Mouse (Mus musculus): ENCODE results near the gene Spata7. TPM values are rescaled to one million over a fixed set of nuclear protein-coding genes. Genes with fewer than 3 reads are reported as not detected.

Gene Spata7
- polyA plus RNA-seq, 1 experiment from 2014 or later, result 19.5 TPM

- Histone ChIP-seq H3K27ac (no peak overlapping the region), H3K4me1 (no peaks in the 10 kb centered on the region), H3K36me3 (peaks cover 44% of the 10 kb centered on the region), H3K4me3 (no peak overlapping the region), H3K9me3 (no peaks in the 10 kb centered on the region), H3K4me2 (replicated peaks) (no peak overlapping the region), H3K27me3 (no peaks in the 10 kb centered on the region), H3K9ac (no peak overlapping the region)
- ATAC-seq (ENCODE audit: low FRiP score, low read depth), result no peak
- WGBS, result 90% methylated on average over 6 of the region's 6 CpGs
Observed at GRCm38 (mm10) chr12:98676861-98677260, 48.9 kb downstream of the Spata7 start.

DNA sequence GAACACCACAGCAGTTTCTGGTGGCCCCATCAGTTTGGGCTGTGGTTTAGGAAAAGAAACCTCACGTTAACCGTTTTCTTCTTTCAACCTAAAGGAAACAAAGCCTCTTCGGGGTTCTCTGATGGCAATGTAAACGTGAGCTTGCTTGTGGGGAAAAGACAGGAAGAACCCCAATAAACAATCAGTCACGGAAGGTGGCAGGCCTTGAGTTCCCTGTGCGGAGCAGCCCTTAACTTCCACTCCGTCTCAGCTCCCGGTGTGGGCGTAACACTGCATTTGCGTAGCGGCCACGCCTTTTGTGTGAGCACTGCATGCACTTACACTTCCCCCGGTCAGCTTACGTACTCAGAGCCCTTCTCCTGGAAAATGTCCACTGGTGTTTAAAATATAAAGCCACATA, 49.4 kb downstream of the Spata7 start:
- ATAC-seq (ENCODE audit: low FRiP score, low read depth), result no peak
- Histone ChIP-seq H3K36me3 (peaks cover 49% of the 10 kb centered on the region), H3K9me3 (no peaks in the 10 kb centered on the region), H3K9ac (no peak overlapping the region), H3K4me2 (replicated peaks) (no peak overlapping the region), H3K27ac (no peak overlapping the region), H3K4me3 (no peak overlapping the region), H3K4me1 (no peaks in the 10 kb centered on the region), H3K27me3 (no peaks in the 10 kb centered on the region)
- 47% methylated on average over 14 of the region's 14 CpGs for WGBS

- ATAC-seq (ENCODE audit: low FRiP score, low read depth), result no peak
- WGBS, result 85% methylated on average over 15 of the region's 15 CpGs
- Histone ChIP-seq H3K36me3 (peaks cover 50% of the 10 kb centered on the region), H3K4me3 (no peak overlapping the region), H3K9me3 (no peaks in the 10 kb centered on the region), H3K27me3 (no peaks in the 10 kb centered on the region), H3K4me2 (replicated peaks) (no peak overlapping the region), H3K9ac (no peak overlapping the region), H3K27ac (no peak overlapping the region), H3K4me1 (no peaks in the 10 kb centered on the region)
Observed at GRCm38 (mm10) chr12:98679906-98680305, 51.9 kb downstream of the Spata7 start.

DNA sequence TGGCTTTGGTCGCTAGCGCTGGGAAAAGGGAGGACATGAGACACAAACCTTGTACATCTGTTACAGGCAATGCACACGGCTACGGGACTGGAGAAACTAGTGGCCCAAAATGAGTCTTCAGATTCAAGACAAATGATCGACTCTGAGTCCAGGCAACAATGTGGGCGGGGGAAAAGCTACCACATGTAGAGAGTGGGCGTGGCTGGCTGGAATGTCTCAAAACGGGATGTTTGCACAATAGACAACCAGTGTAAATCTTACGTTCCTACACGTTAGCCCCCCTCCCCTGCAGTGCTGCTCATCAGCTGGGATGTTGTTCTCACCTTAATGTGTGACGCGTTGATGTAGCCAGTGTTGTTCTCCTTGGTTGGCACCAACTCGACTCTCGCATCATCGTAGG, 54.2 kb downstream of the Spata7 start:
- 89% methylated on average over 15 of the region's 15 CpGs for WGBS

GRCm38 (mm10) chr12:98683171-98683570, 55.2 kb downstream of the Spata7 start:
- H3K4me1 ChIP-seq, result no peaks in the 10 kb centered on the region
- no peaks in the 10 kb centered on the region for H3K27me3 ChIP-seq
- no peak overlapping the region for H3K4me2 ChIP-seq (replicated peaks)
- peaks cover 58% of the 10 kb centered on the region for H3K36me3 ChIP-seq
- no peaks in the 10 kb centered on the region for H3K9me3 ChIP-seq
- no peak overlapping the region for H3K9ac ChIP-seq
- H3K27ac ChIP-seq, result no peak overlapping the region
- H3K4me3 ChIP-seq, result no peak overlapping the region
- no peak for ATAC-seq (ENCODE audit: low FRiP score, low read depth)
- WGBS, result 75% methylated on average over 11 of the region's 11 CpGs

More for the DNA sequence above, 54.2 kb downstream of the Spata7 start:
- Histone ChIP-seq H3K4me1 (no peaks in the 10 kb centered on the region), H3K27me3 (no peaks in the 10 kb centered on the region), H3K27ac (no peak overlapping the region), H3K4me3 (no peak overlapping the region), H3K4me2 (replicated peaks) (no peak overlapping the region), H3K9me3 (no peaks in the 10 kb centered on the region), H3K36me3 (peaks cover 54% of the 10 kb centered on the region), H3K9ac (no peak overlapping the region)
- ATAC-seq (ENCODE audit: low FRiP score, low read depth), result no peak

DNA sequence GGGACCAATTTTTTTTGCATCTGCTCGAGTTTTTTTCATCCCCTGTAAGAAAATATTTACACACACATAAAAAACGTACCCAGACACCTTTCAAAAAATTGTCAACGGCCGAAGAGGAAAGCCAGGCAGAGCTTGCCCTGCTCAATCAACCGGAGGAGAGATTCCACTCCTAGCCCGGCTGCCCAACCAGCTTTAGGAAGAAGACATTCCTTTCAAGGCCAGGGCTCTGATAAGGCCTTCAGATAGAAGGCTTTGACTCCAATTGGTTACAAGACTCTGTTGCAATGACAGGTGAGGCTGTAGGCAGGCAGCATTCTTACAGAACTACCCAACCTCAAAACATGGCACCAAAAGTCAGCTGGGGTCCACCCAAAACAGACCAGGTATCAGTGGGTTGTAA, 55.6 kb downstream of the Spata7 start:
- H3K36me3 ChIP-seq, result peaks cover 58% of the 10 kb centered on the region
- H3K9me3 ChIP-seq, result no peaks in the 10 kb centered on the region
- H3K27me3 ChIP-seq, result no peaks in the 10 kb centered on the region
- H3K4me3 ChIP-seq, result no peak overlapping the region
- WGBS, result 67% methylated on average over 6 of the region's 6 CpGs
- no peak overlapping the region for H3K9ac ChIP-seq
- no peak overlapping the region for H3K27ac ChIP-seq
- no peaks in the 10 kb centered on the region for H3K4me1 ChIP-seq
- no peak for ATAC-seq (ENCODE audit: low FRiP score, low read depth)
- no peak overlapping the region for H3K4me2 ChIP-seq (replicated peaks)

DNA sequence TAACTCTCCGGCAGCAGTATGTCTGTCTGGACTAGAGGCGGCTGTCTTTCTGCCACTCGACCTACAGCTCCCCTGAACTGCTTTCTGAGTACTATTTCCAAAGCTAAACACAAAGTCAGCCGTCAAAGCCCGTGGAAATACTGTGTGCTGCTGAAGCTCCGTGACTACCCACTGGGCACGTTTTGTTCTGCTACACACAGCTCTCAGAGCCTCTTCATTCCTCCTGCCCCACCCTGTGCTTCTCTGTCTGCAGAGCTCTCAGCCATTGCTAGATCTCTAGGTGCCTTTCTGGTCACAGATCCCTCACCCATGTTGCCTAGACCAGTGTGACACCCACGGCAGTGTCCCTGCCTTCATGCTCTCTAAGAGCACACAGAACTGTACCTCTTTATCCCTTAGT, 62.3 kb downstream of the Spata7 start:
- Histone ChIP-seq H3K9ac (no peak overlapping the region), H3K27me3 (no peaks in the 10 kb centered on the region), H3K27ac (no peak overlapping the region), H3K36me3 (peaks cover 57% of the 10 kb centered on the region), H3K4me1 (no peaks in the 10 kb centered on the region), H3K4me3 (no peak overlapping the region), H3K9me3 (no peaks in the 10 kb centered on the region), H3K4me2 (replicated peaks) (no peak overlapping the region)
- 94% methylated on average over 8 of the region's 8 CpGs for WGBS
- no peak for ATAC-seq (ENCODE audit: low FRiP score, low read depth)

- Histone ChIP-seq H3K4me3 (no peak overlapping the region), H3K4me1 (no peaks in the 10 kb centered on the region), H3K4me2 (replicated peaks) (no peak overlapping the region), H3K9ac (no peak overlapping the region), H3K27me3 (no peaks in the 10 kb centered on the region), H3K9me3 (no peaks in the 10 kb centered on the region), H3K27ac (no peak overlapping the region), H3K36me3 (peaks cover 26% of the 10 kb centered on the region)
- ATAC-seq (ENCODE audit: low FRiP score, low read depth), result no peak
- 50% methylated on average over 5 of the region's 5 CpGs for WGBS
Observed at GRCm38 (mm10) chr12:98697202-98697601, 69.2 kb downstream of the Spata7 start.

DNA sequence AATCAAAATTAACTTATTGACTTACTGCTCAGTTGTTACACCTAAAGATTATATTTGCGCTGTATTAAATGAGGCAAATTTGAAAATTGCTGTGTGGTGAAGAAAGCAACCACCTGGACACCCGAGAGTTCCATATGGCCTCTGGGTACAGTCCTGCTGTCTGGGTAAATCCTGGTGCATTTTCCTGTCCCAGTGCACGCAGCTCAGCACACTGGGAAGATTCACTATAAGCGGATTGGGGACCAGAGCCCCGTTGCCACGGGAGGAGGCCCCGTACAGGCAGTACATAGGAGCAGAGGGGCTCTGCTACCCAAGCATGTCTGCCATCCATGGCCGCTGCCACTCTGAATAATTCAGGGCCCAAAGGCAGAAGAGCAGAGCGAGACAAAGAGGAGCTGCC, 73.6 kb downstream of the Spata7 start:
- no peaks in the 10 kb centered on the region for H3K4me1 ChIP-seq
- 87% methylated on average over 9 of the region's 9 CpGs for WGBS
- H3K9ac ChIP-seq, result no peak overlapping the region
- H3K27ac ChIP-seq, result no peak overlapping the region
- H3K4me3 ChIP-seq, result no peak overlapping the region
- H3K9me3 ChIP-seq, result no peaks in the 10 kb centered on the region
- no peaks in the 10 kb centered on the region for H3K27me3 ChIP-seq
- no peak overlapping the region for H3K4me2 ChIP-seq (replicated peaks)
- no peak for ATAC-seq (ENCODE audit: low FRiP score, low read depth)
- H3K36me3 ChIP-seq, result peaks cover 38% of the 10 kb centered on the region

- Histone ChIP-seq H3K36me3 (peaks cover 40% of the 10 kb centered on the region), H3K9ac (no peak overlapping the region), H3K4me2 (replicated peaks) (no peak overlapping the region), H3K27me3 (no peaks in the 10 kb centered on the region), H3K4me3 (no peak overlapping the region), H3K4me1 (no peaks in the 10 kb centered on the region), H3K9me3 (no peaks in the 10 kb centered on the region), H3K27ac (no peak overlapping the region)
- ATAC-seq (ENCODE audit: low FRiP score, low read depth), result no peak
- WGBS, result 67% methylated on average over 2 of the region's 2 CpGs
Observed at GRCm38 (mm10) chr12:98703554-98703953, 75.6 kb downstream of the Spata7 start.

- WGBS, result 89% methylated on average over 10 of the region's 10 CpGs
- Histone ChIP-seq H3K27me3 (no peaks in the 10 kb centered on the region), H3K9me3 (no peaks in the 10 kb centered on the region), H3K36me3 (peaks cover 39% of the 10 kb centered on the region), H3K9ac (no peak overlapping the region), H3K4me1 (no peaks in the 10 kb centered on the region), H3K4me3 (no peak overlapping the region), H3K4me2 (replicated peaks) (no peak overlapping the region), H3K27ac (no peak overlapping the region)
- ATAC-seq (ENCODE audit: low FRiP score, low read depth), result no peak
Observed at GRCm38 (mm10) chr12:98703961-98704360, 76.0 kb downstream of the Spata7 start.

DNA sequence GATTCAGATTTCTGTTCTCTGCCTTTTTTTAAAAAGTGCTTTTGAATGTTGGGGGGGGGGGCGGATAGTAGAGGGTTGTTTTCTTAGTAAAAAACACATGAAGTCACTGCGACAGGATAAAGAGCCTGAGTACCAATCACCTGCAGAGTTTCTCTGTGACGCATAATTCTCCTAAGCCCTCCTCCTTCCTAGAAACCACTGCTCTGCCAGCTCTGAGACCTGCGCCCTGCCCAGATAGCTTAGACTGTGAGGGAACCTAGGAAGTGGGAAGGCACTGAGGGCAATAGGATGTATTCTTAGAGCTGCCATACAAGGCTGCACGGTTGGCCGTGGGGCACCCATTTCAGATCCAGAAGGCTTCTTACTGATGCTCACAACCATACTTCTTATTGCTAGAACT, 84.9 kb downstream of the Spata7 start:
- Histone ChIP-seq H3K4me2 (replicated peaks) (no peak overlapping the region), H3K27ac (no peak overlapping the region), H3K4me3 (no peak overlapping the region), H3K36me3 (peaks cover 6% of the 10 kb centered on the region; the same call in 1 of the 2 replicates), H3K9ac (no peak overlapping the region), H3K4me1 (peaks cover 15% of the 10 kb centered on the region; the same call in 1 of the 2 replicates), H3K9me3 (no peaks in the 10 kb centered on the region), H3K27me3 (no peaks in the 10 kb centered on the region)
- 76% methylated on average over 6 of the region's 6 CpGs for WGBS
- ATAC-seq (ENCODE audit: low FRiP score, low read depth), result no peak

DNA sequence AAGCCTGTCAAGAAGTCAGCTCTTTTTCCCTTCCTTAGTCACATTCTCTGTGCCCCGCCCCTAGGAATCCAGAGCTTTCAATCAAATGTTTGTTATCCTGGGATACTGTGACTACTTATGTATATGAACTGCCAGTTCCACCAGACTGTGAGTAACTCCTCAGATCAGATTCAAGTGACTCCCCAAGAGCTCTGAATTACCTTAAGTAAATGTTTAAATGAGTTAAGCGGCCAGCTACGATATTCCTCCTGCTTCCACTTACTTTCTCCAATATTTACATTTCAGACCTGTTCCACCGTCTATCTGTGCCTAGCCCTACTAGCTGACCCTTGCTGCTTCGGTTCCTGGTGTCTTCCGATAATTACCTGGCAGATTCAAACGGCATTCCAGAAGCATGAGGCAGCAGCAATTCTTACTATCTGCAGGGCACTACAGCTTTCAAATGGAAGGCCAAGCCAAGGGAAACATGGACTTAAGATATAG, 85.7 kb downstream of the Spata7 start:
- H3K27me3 ChIP-seq, result no peaks in the 10 kb centered on the region
- no peak overlapping the region for H3K4me3 ChIP-seq
- H3K27ac ChIP-seq, result no peak overlapping the region
- no peaks in the 10 kb centered on the region for H3K9me3 ChIP-seq
- 0 out of 2 replicates have a peak, but pooled peaks cover under 1% of the 10 kb centered on the region for H3K36me3 ChIP-seq
- 63% methylated on average over 7 of the region's 7 CpGs for WGBS
- peaks cover 15% of the 10 kb centered on the region; the same call in 1 of the 2 replicates for H3K4me1 ChIP-seq
- H3K4me2 ChIP-seq (replicated peaks), result no peak overlapping the region
- no peak overlapping the region for H3K9ac ChIP-seq
- ATAC-seq (ENCODE audit: low FRiP score, low read depth), result no peak
